Mouse (Mus musculus): ENCODE measurements around the gene Rgs7. TPM values are rescaled to one million over a fixed set of nuclear protein-coding genes. Genes with fewer than 3 reads are reported as not detected.

Rgs7 gene
- polyA plus RNA-seq, 1 experiment from 2014 or later, result 3.9 TPM

DNA sequence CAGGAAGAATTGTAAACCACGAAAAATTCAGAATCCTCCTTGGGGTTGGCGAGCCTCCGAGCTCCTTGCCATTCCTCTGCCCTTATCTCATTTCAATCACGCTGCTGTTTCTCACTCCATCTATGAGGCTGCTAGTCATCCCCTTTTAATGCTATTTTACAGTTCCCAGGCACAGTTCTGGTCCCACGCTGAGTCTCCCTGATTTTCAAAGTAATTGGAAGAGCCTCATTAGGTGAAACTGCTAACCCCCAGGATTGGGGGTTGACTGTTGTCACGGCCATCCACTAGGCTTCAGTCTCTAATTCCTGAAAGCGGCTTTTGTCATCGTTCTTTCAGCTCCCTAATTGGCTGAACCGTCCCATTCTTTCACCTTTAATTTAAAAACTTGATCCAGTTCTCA, 76.6 kb downstream of the Rgs7 start:
- H3K36me3 ChIP-seq, result no peaks in the 10 kb centered on the region
- no peak overlapping the region for H3K27ac ChIP-seq
- no peaks in the 10 kb centered on the region for H3K27me3 ChIP-seq (ENCODE audit: insufficient read depth, poor library complexity, severe bottlenecking)
- H3K4me3 ChIP-seq, result no peak overlapping the region
- DNase-seq (ENCODE audit: low spot score), result no peak
- WGBS, result 72% methylated on average over 9 of the region's 9 CpGs
- H3K4me1 ChIP-seq (replicated peaks), result no peaks in the 10 kb centered on the region
- no peaks in the 10 kb centered on the region for H3K9me3 ChIP-seq

DNA sequence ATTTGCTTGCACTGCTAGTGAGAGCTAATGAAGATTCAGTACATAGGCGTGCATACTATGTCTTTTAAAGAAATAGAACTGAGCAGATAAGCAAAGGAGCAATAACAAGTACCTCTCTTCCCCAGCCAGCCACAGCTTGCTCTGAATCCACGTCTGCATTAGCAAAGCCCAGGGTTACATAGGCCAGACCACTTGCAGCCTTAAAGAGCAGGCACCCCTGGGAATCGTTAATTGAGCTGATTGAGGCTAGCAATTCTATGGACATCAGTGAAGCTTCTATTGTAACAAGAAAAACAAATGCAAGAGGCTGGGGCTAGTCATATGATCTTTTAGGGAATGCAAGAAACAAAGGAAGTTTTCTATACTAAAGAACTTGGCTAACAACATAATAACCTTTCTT, 81.9 kb downstream of the Rgs7 start:
- H3K4me1 ChIP-seq (replicated peaks), result peaks cover 10% of the 10 kb centered on the region
- no peaks in the 10 kb centered on the region for H3K36me3 ChIP-seq
- no peak for DNase-seq (ENCODE audit: low spot score)
- no peak overlapping the region for H3K4me3 ChIP-seq
- 33% methylated on average over 3 of the region's 3 CpGs for WGBS
- H3K27me3 ChIP-seq (ENCODE audit: insufficient read depth, poor library complexity, severe bottlenecking), result no peaks in the 10 kb centered on the region
- H3K9me3 ChIP-seq, result no peaks in the 10 kb centered on the region
- H3K27ac ChIP-seq, result no peak overlapping the region

DNA sequence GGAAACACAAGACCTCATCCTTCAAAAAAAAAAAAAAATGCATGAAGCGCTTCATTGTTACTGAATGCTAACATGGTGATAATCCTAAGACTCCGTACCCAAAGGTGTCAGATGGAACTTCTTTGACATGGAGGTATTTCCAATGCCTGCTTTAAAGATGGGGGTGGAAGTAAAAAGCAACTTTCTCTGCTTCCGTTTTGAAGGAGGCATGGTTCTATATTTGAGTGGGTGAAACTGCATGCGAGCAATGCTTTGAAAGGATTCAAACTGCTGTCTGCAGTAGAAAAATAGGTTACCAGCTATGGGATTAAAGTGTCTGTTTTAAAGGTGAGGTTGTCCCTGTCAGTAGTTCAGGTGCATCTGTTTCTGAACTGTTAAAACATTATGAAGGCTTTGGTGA, 100.4 kb downstream of the Rgs7 start:
- Histone ChIP-seq H3K4me3 (no peak overlapping the region), H3K4me1 (replicated peaks) (no peaks in the 10 kb centered on the region), H3K36me3 (no peaks in the 10 kb centered on the region), H3K9me3 (0 out of 2 replicates have a peak, but pooled peaks cover 2% of the 10 kb centered on the region), H3K27me3 (ENCODE audit: insufficient read depth, poor library complexity, severe bottlenecking) (no peaks in the 10 kb centered on the region), H3K27ac (no peak overlapping the region)
- DNase-seq (ENCODE audit: low spot score), result no peak
- 86% methylated on average over 4 of the region's 4 CpGs for WGBS

DNA sequence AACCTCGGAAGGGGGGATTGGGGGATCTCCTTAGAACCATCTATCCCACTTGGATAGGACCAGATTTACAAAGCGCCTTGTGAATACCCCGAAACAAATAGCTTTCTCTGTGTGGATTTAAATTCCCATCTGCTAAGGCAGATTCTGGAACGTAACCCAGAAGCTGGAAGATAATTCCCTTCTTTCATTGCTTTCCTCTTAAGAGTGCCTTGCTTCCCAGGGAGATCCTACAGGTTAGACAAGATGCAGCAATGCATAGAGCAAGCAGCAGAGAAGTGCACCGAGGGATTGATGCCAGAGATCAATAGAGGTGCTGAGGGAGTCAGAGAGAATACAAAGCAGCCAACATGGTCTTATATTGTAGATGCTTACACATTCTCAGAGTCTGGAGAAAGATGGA, 103.0 kb downstream of the Rgs7 start:
- H3K27ac ChIP-seq, result no peak overlapping the region
- no peak for DNase-seq (ENCODE audit: low spot score)
- no peak overlapping the region for H3K4me3 ChIP-seq
- no peaks in the 10 kb centered on the region for H3K27me3 ChIP-seq (ENCODE audit: insufficient read depth, poor library complexity, severe bottlenecking)
- WGBS, result 79% methylated on average over 5 of the region's 5 CpGs
- H3K36me3 ChIP-seq, result no peaks in the 10 kb centered on the region
- H3K4me1 ChIP-seq (replicated peaks), result peaks cover 10% of the 10 kb centered on the region
- no peaks in the 10 kb centered on the region for H3K9me3 ChIP-seq

DNA sequence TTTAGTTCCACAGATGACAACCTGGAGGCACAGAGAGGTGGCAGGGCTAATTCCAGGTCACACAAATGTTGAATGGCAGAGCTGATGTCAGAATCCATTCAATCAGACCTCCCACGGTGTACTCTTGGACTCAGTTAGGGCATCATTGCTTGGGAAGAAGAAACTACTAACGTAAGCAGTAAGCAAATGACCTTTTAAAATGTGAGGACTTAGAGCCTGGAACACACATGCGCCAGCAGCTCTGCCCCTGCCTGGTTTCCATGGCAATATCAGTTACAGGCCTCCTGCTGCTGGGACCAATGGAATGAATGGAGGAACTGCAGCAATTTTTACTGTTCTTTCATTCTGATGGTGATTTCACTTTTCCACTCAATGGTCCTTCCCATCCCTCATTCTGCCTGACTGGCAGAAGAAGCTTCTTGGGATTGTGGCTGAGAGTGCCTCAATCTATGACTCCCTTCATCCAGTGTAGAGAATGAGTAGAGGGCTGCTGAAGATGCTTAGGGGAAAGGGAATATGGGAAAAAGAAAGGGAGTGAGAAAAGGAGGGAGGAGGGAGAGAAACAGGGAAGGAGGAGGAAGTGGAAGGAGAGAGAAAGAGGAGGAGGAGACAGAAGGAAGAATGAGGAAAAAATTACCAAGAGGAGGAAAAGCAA, 106.6 kb downstream of the Rgs7 start:
- Histone ChIP-seq H3K27ac (no peak overlapping the region), H3K9me3 (no peaks in the 10 kb centered on the region), H3K4me3 (no peak overlapping the region), H3K4me1 (replicated peaks) (peaks cover 10% of the 10 kb centered on the region), H3K36me3 (no peaks in the 10 kb centered on the region), H3K27me3 (ENCODE audit: insufficient read depth, poor library complexity, severe bottlenecking) (no peaks in the 10 kb centered on the region)
- DNase-seq (ENCODE audit: low spot score), result peak; percentile 35
- 22% methylated on average over 3 of the region's 3 CpGs for WGBS

DNA sequence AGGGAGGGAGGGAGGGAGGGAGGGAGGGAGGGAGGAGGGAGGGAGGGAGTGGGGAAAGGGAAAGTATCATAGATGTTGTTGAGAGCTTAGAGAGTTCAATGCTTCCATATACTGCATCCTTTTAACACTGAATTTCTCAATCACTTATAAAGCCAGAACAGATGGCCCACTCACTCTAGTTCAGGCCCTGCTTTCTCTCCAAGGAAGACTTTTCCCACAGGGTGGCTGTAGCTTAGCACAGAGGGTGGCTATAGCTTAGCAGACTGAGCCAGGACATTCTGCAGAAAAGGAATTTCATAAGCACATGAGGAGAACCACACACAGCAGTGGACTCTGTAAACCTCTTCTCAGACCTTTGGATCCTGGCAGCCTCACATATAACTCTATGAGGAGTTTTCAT, 119.7 kb downstream of the Rgs7 start:
- DNase-seq (ENCODE audit: low spot score), result no peak
- no peak overlapping the region for H3K4me3 ChIP-seq
- no peaks in the 10 kb centered on the region for H3K4me1 ChIP-seq (replicated peaks)
- H3K36me3 ChIP-seq, result no peaks in the 10 kb centered on the region
- H3K27me3 ChIP-seq (ENCODE audit: insufficient read depth, poor library complexity, severe bottlenecking), result no peaks in the 10 kb centered on the region
- H3K9me3 ChIP-seq, result no peaks in the 10 kb centered on the region
- H3K27ac ChIP-seq, result no peak overlapping the region

DNA sequence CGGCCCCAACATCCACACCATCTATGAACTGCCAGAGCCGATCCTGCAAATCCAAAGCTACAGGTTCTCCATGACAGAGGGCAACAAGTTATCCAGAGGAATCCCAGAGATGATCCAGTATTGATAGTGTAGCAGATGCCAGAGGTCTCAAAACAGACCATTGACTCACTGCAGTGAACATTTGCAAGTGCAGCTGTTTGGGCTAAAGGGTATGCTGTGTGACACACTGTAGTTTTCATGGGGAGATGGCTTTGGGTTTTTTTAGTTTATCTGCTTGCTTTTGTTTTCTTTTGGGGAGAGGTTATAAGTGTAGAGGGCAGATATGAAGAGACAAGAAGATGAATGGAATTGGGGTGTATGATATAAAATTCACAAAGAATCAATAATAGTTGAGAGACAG, 124.2 kb downstream of the Rgs7 start:
- no peaks in the 10 kb centered on the region for H3K4me1 ChIP-seq (replicated peaks)
- no peaks in the 10 kb centered on the region for H3K9me3 ChIP-seq
- whole genome bisulfite sequencing, result 94% methylated on average over 2 of the region's 2 CpGs
- no peaks in the 10 kb centered on the region for H3K27me3 ChIP-seq (ENCODE audit: insufficient read depth, poor library complexity, severe bottlenecking)
- DNase-seq (ENCODE audit: low spot score), result no peak
- H3K4me3 ChIP-seq, result no peak overlapping the region
- no peaks in the 10 kb centered on the region for H3K36me3 ChIP-seq
- H3K27ac ChIP-seq, result no peak overlapping the region

DNA sequence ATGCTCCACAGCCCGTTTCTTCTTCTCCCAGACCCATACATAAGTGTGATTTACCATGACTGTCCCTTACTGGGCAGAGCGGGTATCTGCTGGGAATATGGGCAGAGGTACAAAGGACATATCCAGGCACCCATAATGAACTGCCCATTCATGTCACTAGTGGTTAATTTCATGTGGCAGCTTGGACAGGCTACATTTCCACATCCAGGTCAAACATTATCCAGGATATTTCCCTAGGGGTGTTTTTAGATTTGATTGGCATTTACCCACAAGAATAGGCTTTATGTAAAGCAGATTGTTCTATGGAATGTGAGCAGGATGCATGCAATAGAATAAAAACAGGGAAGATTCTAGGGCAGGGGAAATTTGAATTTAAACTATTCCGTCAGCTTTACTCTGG, 128.7 kb downstream of the Rgs7 start:
- Histone ChIP-seq H3K4me3 (no peak overlapping the region), H3K27ac (no peak overlapping the region), H3K9me3 (no peaks in the 10 kb centered on the region), H3K36me3 (no peaks in the 10 kb centered on the region), H3K27me3 (ENCODE audit: insufficient read depth, poor library complexity, severe bottlenecking) (no peaks in the 10 kb centered on the region), H3K4me1 (replicated peaks) (0 out of 2 replicates have a peak, but pooled peaks cover 5% of the 10 kb centered on the region)
- no peak for DNase-seq (ENCODE audit: low spot score)
- 82% methylated on average over 3 of the region's 3 CpGs for WGBS

DNA sequence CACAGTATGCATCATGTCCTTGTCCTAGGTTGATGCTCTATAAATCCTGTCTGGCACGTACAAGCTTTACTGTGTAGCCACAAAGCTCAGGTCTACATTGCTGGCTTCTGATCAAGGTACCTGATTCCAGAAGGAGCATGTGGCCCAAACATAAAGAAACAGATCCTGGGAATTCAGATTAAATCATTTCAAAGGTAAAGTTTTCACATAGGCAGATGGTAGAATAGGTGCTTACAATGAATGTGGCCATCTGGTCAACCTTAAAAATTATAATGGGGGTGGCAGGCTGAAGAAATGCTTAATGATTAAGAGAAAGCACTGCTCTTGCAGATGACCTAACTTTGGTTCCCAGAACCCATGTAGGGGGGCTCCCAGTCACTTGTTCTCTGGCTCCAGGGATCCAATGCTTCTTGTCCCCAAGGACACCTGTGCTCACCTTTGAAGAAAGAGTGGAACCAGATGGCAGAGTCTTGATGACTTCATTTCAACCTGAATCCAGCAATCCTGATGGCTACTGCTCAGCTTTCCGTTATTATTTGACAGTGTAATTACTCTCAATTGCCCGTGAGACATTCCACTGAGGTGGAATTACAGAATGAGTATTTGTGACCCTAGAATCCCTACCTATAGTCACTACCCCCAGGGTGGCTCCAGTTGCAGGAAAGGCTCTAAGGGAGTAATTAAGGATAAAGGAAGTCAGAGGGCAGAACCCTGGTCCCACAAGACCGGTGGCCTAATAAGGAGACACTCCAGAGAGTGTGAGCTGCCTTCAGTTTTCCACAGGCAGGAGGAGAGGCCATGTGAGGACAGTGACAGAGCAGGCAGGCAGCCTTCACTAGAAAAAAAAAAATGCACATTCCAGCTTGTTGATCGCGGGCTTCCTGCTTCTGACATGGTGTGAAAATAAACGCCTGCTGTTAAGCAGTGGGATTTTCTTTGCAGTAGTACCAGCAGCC, 132.6 kb downstream of the Rgs7 start:
- Histone ChIP-seq H3K27ac (no peak overlapping the region), H3K4me3 (no peak overlapping the region), H3K9me3 (no peaks in the 10 kb centered on the region), H3K4me1 (replicated peaks) (0 out of 2 replicates have a peak, but pooled peaks cover 5% of the 10 kb centered on the region), H3K36me3 (no peaks in the 10 kb centered on the region), H3K27me3 (ENCODE audit: insufficient read depth, poor library complexity, severe bottlenecking) (no peaks in the 10 kb centered on the region)
- 57% methylated on average over 7 of the region's 7 CpGs for WGBS
- peak; percentile 6 for DNase-seq (ENCODE audit: low spot score)

DNA sequence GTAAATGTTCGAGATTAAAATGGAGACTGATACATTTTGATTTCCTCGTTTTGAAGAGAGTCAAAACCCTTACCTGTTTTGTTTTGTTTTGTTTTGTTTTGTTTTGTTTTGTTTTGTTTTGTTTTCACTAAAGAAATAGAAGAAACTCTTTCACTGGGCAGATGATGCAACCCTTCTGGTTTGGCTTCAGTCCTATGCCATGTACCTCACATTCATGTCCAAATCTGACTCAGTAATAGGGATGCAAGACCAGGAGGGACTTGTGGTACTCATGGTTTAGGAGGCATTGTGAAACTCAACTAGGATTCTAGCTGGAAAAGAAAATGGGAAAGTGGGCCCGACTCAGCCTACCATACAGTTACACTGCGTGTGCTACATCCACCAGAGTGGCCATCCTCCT, 139.4 kb downstream of the Rgs7 start:
- 81% methylated on average over 4 of the region's 4 CpGs for WGBS
- no peak for DNase-seq (ENCODE audit: low spot score)
- H3K9me3 ChIP-seq, result no peaks in the 10 kb centered on the region
- no peak overlapping the region for H3K4me3 ChIP-seq
- H3K36me3 ChIP-seq, result no peaks in the 10 kb centered on the region
- no peaks in the 10 kb centered on the region for H3K4me1 ChIP-seq (replicated peaks)
- H3K27ac ChIP-seq, result no peak overlapping the region
- no peaks in the 10 kb centered on the region for H3K27me3 ChIP-seq (ENCODE audit: insufficient read depth, poor library complexity, severe bottlenecking)

DNA sequence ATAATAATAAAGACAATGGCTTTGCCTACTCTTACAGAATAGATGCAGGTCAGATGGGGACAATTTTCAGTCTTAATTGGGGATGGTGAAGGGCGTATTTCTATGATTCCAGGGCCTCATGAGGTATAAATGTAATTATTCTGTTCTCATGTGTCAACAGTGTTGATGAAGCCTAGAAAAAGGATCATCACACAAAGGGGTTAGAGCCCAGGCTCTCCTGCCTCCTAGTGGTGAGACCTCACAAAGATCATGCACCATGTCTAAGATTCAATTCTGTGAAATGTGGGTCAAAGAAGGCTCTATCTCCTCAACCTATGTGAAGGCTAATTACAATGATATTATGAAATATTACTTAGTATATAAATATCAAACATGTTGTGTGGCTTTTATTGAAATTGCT, 146.1 kb downstream of the Rgs7 start:
- no peaks in the 10 kb centered on the region for H3K4me1 ChIP-seq (replicated peaks)

DNA sequence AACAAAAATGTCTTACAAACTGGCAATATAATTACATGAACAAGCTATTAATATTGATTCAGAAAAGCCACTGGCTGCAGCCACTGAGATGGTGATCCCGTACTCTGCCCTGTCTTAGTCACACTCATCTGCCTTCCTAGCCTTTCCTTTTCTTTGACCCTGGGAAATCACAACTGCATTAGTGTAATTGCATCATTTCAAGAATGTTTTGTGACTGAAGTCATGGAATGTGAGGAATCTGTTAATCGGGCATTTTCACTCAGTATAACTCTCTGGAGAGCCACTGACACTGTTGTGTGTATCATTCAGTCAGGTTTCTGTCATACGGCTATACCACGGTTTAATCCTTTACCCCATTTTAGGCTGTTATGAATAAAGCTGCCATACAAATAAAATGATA, 156.1 kb downstream of the Rgs7 start:
- H3K9me3 ChIP-seq, result no peaks in the 10 kb centered on the region
- H3K27me3 ChIP-seq (ENCODE audit: insufficient read depth, poor library complexity, severe bottlenecking), result no peaks in the 10 kb centered on the region
- no peak overlapping the region for H3K4me3 ChIP-seq
- no peak for DNase-seq (ENCODE audit: low spot score)
- no peaks in the 10 kb centered on the region for H3K36me3 ChIP-seq
- 79% methylated on average over 4 of the region's 4 CpGs for WGBS
- H3K27ac ChIP-seq, result no peak overlapping the region
- no peaks in the 10 kb centered on the region for H3K4me1 ChIP-seq (replicated peaks)

More for the DNA sequence above, 146.1 kb downstream of the Rgs7 start:
- WGBS, result 86% methylated on average over 1 of the region's 1 CpGs
- Histone ChIP-seq H3K9me3 (no peaks in the 10 kb centered on the region), H3K27ac (no peak overlapping the region), H3K36me3 (no peaks in the 10 kb centered on the region), H3K27me3 (ENCODE audit: insufficient read depth, poor library complexity, severe bottlenecking) (no peaks in the 10 kb centered on the region), H3K4me3 (no peak overlapping the region)
- DNase-seq (ENCODE audit: low spot score), result no peak

DNA sequence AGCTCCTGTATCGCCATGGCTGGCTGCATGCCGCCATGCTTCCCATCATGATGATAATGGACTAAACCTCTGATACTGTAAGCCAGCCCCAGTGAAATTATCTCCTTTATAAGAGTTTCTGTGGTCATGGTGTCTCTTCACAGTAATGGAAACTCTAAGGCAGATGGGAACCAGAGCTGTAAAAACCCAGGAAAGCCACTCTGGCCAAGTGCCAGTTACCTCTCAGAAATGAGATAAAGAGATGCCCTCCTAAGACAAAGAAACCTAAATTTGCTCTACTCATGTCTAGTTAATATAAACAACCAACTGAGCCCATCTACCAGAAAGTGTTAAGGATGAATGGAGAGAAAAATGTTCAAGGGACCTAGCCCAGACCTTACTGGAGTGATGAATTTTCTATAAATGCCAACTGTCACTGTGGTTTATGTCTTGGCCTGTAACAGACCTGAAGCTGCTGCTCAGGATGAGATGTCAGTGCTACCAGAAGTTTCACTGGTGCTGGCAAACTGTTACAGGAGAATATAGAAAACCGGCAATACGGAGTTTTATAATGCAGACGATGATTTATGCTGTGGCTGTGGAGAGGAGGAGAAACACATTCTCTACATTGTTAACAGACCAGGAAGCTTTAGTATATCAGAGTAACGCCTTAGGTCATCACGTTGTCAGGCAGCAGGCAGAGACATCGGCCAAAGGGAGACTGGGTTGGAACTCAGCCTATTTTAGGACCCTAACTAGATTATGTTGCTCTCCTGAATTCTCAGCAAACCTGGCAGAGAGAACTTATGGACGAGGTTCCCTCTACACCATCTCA, 159.1 kb downstream of the Rgs7 start:
- H3K4me3 ChIP-seq, result no peak overlapping the region
- no peak overlapping the region for H3K27ac ChIP-seq
- no peaks in the 10 kb centered on the region for H3K9me3 ChIP-seq
- H3K36me3 ChIP-seq, result no peaks in the 10 kb centered on the region
- WGBS, result 92% methylated on average over 9 of the region's 9 CpGs
- no peak for DNase-seq (ENCODE audit: low spot score)
- H3K4me1 ChIP-seq (replicated peaks), result no peaks in the 10 kb centered on the region
- no peaks in the 10 kb centered on the region for H3K27me3 ChIP-seq (ENCODE audit: insufficient read depth, poor library complexity, severe bottlenecking)

All from hindbrain, embryonic 10.5 days (tissue).